Mouse (Mus musculus): ENCODE measurements around the gene Olfr222. TPM values are rescaled to one million over a fixed set of nuclear protein-coding genes. Genes with fewer than 3 reads are reported as not detected.
"Not testable (repeated sequence)": the region's sequence is repeated elsewhere in the genome, so short reads cannot be mapped to it uniquely, and the experiment has no call there.

Gene Olfr222
- polyA plus RNA-seq (2011; ENCODE audit: insufficient read depth, insufficient read length, low read depth, missing spikeins): not detected in 2 replicates

GRCm38 (mm10) chr11:59576135-59576534 is at the start of gene Olfr222:
TSS of gene Olfr222 (minus strand) at chr11:59576235.
- H3K4me1 ChIP-seq (ENCODE audit: control insufficient read depth, insufficient read depth, low read length); H3K4me3 ChIP-seq (ENCODE audit: low read depth, low read length); H3K9ac ChIP-seq (ENCODE audit: low read depth, poor library complexity, severe bottlenecking); H3K9me3 ChIP-seq (replicated peaks; ENCODE audit: control insufficient read depth, insufficient read depth, low read length, poor library complexity, severe bottlenecking); H3K36me3 ChIP-seq (ENCODE audit: control insufficient read depth, insufficient read depth, low read length, poor library complexity, severe bottlenecking); H3K27me3 ChIP-seq (ENCODE audit: control insufficient read depth, insufficient read depth, low read length, poor library complexity, severe bottlenecking); H3K27ac ChIP-seq (ENCODE audit: insufficient read depth, low read length): not testable (repeated sequence)

GRCm38 (mm10) chr11:59624017-59624630 is 48.1 kb upstream of the Olfr222 start:
- Histone ChIP-seq H3K36me3 (ENCODE audit: control insufficient read depth, insufficient read depth, low read length, poor library complexity, severe bottlenecking) (no peaks in the 10 kb centered on the region), H3K4me3 (ENCODE audit: low read depth, low read length) (no peak overlapping the region), H3K4me1 (ENCODE audit: control insufficient read depth, insufficient read depth, low read length) (no peaks in the 10 kb centered on the region), H3K9me3 (replicated peaks; ENCODE audit: control insufficient read depth, insufficient read depth, low read length, poor library complexity, severe bottlenecking) (no peaks in the 10 kb centered on the region), H3K27me3 (ENCODE audit: control insufficient read depth, insufficient read depth, low read length, poor library complexity, severe bottlenecking) (no peaks in the 10 kb centered on the region), H3K9ac (ENCODE audit: low read depth, poor library complexity, severe bottlenecking) (no peak overlapping the region), H3K27ac (ENCODE audit: insufficient read depth, low read length) (no peak overlapping the region)
- TF ChIP-seq POLR2A (IDR thresholded peaks at IDR 0.05; ENCODE audit: insufficient read depth, low read length): no peak
- peak; percentile 63 for TF ChIP-seq CTCF (IDR thresholded peaks at IDR 0.05; ENCODE audit: low read depth, low read length)

DNA sequence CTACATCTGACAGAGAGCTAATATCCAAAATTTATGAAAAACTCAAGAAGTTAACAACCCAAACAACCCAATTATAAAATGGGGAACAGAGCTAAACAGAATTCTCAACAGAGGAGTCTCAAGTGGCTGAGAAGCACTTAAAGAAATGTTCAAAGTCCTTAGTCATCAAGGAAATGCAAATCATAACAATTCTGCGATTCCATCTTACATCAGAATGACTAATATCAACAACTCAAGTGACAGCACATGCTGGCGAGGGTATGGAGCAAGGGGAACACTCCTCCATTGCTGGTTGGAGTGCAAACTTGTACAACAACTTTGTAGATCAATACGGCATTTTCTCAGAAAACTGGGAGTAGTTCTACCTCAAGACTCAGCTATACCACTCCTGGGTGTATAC is 46.2 kb upstream of the Olfr222 start:
- no peak overlapping the region for H3K9ac ChIP-seq (ENCODE audit: low read depth, poor library complexity, severe bottlenecking)
- no peaks in the 10 kb centered on the region for H3K9me3 ChIP-seq (replicated peaks; ENCODE audit: control insufficient read depth, insufficient read depth, low read length, poor library complexity, severe bottlenecking)
- no peak for TF ChIP-seq POLR2A (IDR thresholded peaks at IDR 0.05; ENCODE audit: insufficient read depth, low read length)
- no peak for TF ChIP-seq CTCF (IDR thresholded peaks at IDR 0.05; ENCODE audit: low read depth, low read length)
- no peak for TF ChIP-seq EP300 (IDR thresholded peaks at IDR 0.05; ENCODE audit: insufficient read depth, low read depth, low read length)
- H3K27me3 ChIP-seq (ENCODE audit: control insufficient read depth, insufficient read depth, low read length, poor library complexity, severe bottlenecking): no peaks in the 10 kb centered on the region
- H3K36me3 ChIP-seq (ENCODE audit: control insufficient read depth, insufficient read depth, low read length, poor library complexity, severe bottlenecking): no peaks in the 10 kb centered on the region
- no peak overlapping the region for H3K27ac ChIP-seq (ENCODE audit: insufficient read depth, low read length)
- no peaks in the 10 kb centered on the region for H3K4me1 ChIP-seq (ENCODE audit: control insufficient read depth, insufficient read depth, low read length)
- no peak overlapping the region for H3K4me3 ChIP-seq (ENCODE audit: low read depth, low read length)

DNA sequence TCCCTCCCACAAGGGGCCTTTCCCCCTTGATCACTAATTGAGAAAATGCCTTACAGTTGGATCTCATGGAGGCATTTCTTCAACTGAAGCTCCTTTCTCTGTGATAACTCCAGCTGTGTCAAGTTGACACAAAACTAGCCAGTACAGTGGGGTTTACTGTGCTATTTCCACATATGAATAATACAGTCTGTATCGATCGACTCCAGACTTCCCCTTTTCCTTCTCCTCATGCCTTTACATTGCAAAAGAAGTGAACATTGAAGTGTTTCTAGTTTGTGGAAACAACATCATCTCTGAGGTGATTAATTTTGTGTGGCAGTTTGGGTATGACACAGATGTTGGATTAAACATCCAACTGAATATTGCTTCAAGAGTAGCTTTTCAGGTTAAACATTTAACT is 41.0 kb upstream of the Olfr222 start:
- H3K9me3 ChIP-seq (replicated peaks; ENCODE audit: control insufficient read depth, insufficient read depth, low read length, poor library complexity, severe bottlenecking): not testable (repeated sequence)

DNA sequence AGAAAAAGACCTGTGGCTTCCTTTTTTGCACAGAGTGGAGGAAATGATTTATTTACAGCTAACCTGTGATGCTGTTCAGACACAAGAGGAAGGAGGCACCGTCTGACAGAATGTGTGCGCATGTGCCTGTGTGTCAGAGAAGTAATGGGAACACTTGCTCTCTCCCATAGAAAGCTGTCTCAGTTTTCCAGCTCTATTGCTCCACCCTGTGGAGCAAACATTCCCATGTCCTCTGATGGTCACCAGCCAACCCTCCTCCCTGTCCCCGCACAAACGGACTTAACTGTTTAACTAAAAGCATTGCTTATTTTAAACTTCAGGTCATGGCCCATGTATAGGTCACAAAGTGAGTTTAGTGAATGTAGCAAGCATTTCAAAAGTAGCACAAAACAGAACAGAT is 38.1 kb upstream of the Olfr222 start:
- Histone ChIP-seq H3K27ac (ENCODE audit: insufficient read depth, low read length) (no peak overlapping the region), H3K36me3 (ENCODE audit: control insufficient read depth, insufficient read depth, low read length, poor library complexity, severe bottlenecking) (no peaks in the 10 kb centered on the region), H3K4me3 (ENCODE audit: low read depth, low read length) (no peak overlapping the region), H3K9ac (ENCODE audit: low read depth, poor library complexity, severe bottlenecking) (no peak overlapping the region), H3K9me3 (replicated peaks; ENCODE audit: control insufficient read depth, insufficient read depth, low read length, poor library complexity, severe bottlenecking) (no peaks in the 10 kb centered on the region), H3K4me1 (ENCODE audit: control insufficient read depth, insufficient read depth, low read length) (no peaks in the 10 kb centered on the region), H3K27me3 (ENCODE audit: control insufficient read depth, insufficient read depth, low read length, poor library complexity, severe bottlenecking) (no peaks in the 10 kb centered on the region)
- TF ChIP-seq EP300 (IDR thresholded peaks at IDR 0.05; ENCODE audit: insufficient read depth, low read depth, low read length) (no peak), POLR2A (IDR thresholded peaks at IDR 0.05; ENCODE audit: insufficient read depth, low read length) (no peak), CTCF (IDR thresholded peaks at IDR 0.05; ENCODE audit: low read depth, low read length) (peak; percentile 6)

More for the DNA sequence above, 41.0 kb upstream of the Olfr222 start:
- not testable (repeated sequence) for H3K4me3 ChIP-seq (ENCODE audit: low read depth, low read length); H3K4me1 ChIP-seq (ENCODE audit: control insufficient read depth, insufficient read depth, low read length); H3K36me3 ChIP-seq (ENCODE audit: control insufficient read depth, insufficient read depth, low read length, poor library complexity, severe bottlenecking); H3K27ac ChIP-seq (ENCODE audit: insufficient read depth, low read length); H3K27me3 ChIP-seq (ENCODE audit: control insufficient read depth, insufficient read depth, low read length, poor library complexity, severe bottlenecking); H3K9ac ChIP-seq (ENCODE audit: low read depth, poor library complexity, severe bottlenecking)

DNA sequence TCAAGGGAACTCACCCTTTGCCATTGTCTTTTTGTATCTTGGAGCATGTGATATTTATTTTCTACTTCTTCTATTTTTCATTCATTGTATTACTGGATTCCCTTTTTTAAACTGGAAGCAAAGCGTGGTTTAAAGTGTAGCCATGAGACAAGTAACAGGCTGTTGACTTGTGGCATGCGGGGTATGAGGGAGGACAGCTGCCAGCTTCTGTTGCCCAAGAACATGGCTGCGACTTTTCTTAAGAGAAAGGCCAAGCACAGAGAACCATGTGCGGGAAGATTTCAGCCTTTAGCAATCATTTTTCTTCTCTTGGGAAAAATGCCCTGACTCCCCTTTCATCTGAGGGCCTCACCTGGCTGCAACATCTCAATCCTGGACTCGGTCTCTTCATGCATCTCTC is 35.6 kb upstream of the Olfr222 start:
- Histone ChIP-seq H3K27me3 (ENCODE audit: control insufficient read depth, insufficient read depth, low read length, poor library complexity, severe bottlenecking) (no peaks in the 10 kb centered on the region), H3K36me3 (ENCODE audit: control insufficient read depth, insufficient read depth, low read length, poor library complexity, severe bottlenecking) (no peaks in the 10 kb centered on the region), H3K4me3 (ENCODE audit: low read depth, low read length) (no peak overlapping the region), H3K9ac (ENCODE audit: low read depth, poor library complexity, severe bottlenecking) (no peak overlapping the region), H3K27ac (ENCODE audit: insufficient read depth, low read length) (no peak overlapping the region), H3K9me3 (replicated peaks; ENCODE audit: control insufficient read depth, insufficient read depth, low read length, poor library complexity, severe bottlenecking) (no peaks in the 10 kb centered on the region), H3K4me1 (ENCODE audit: control insufficient read depth, insufficient read depth, low read length) (no peaks in the 10 kb centered on the region)
- no peak for TF ChIP-seq CTCF (IDR thresholded peaks at IDR 0.05; ENCODE audit: low read depth, low read length)
- TF ChIP-seq POLR2A (IDR thresholded peaks at IDR 0.05; ENCODE audit: insufficient read depth, low read length): no peak
- no peak for TF ChIP-seq EP300 (IDR thresholded peaks at IDR 0.05; ENCODE audit: insufficient read depth, low read depth, low read length)
